Mouse (Mus musculus) adrenal gland, postnatal 4 days (tissue): ENCODE data around the gene Lipk. TPM values are rescaled to one million over a fixed set of nuclear protein-coding genes. Genes with fewer than 3 reads are reported as not detected.

ENCODE experiments used
- microRNA-seq: library from miRNA; unstranded; fragments of <30 nt; microRNA quantifications from one replicate; pipeline ENCODE4 v1.2.0, GENCODE M21; 2021
- total RNA-seq, 2 experiments: library from RNA; stranded (reverse); gene quantifications; 2 replicates each; pipeline ENCODE4 v1.2.3; 2021

Gene Lipk
- total RNA-seq, 2 experiments from 2014 or later: 0.36 to 0.56 TPM

Small RNA genes within 50 kb of the gene (microRNA-seq; reads per million reads assigned to microRNA genes)
- gene Gm23334: not detected

Other genes with a start within 250 kb of the Lipk start
- 10 to 100 TPM in 1 of 2 experiments, 1 to 10 TPM in 1; 9.9 to 12.0 TPM for gene Lipo3, start 246.3 kb upstream of the Lipk start, total RNA-seq
- gene Lipo1, start 220.8 kb upstream of the Lipk start, total RNA-seq: not detected
- not detected for gene Lipf, start 47.1 kb upstream of the Lipk start, total RNA-seq
- not detected for gene Lipn, start 59.1 kb downstream of the Lipk start, total RNA-seq
- gene Lipm, start 92.6 kb downstream of the Lipk start, total RNA-seq: under 1 TPM in 1 of 2 experiments, not detected in 1; 0.11 TPM
- gene Ankrd22, start 157.8 kb downstream of the Lipk start, total RNA-seq: under 1 TPM in 1 of 2 experiments, not detected in 1; 0.20 TPM
- gene Stambpl1, start 183.9 kb downstream of the Lipk start, total RNA-seq: 1 to 10 TPM; 7.5 to 8.3 TPM
- gene Acta2, start 247.3 kb downstream of the Lipk start, total RNA-seq: 10 to 100 TPM; 53.5 to 73.3 TPM